In the genomic region with DNA sequence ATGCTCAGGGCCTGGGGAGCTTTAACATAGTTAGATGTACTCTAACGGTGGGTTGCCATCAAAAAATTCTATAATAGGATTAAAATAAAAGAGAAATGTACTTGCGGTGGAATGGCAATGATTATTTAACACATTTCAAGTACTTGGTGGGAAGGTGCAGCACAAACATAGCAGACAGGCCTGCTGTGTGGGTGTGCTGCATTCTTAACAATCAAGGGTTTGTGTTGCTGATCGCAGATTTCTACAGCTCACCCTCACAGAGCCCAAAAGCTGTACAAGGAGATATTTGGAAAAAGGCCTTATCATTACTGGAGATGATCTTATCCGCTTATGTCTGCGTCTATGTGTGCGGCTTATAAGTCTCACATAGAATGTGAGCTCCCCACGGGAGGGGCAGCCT, we compare ENCODE assay signal across 15 mouse cellular contexts.
"Had no signal": no experiment of that assay in that cellular context is flagged by ENCODE, and none has a peak within 500 bp of the region (broad histone marks: within the 10 kb centered on the region; RNA-seq: fewer than 3 reads in every experiment).

No protein-coding gene starts in this region.

- H3K27me3 ChIP-seq: intestine, embryonic 15.5 days; liver, embryonic 12.5 days; neural tube, embryonic 13.5 days had no signal

- DNase-seq: kidney, adult 18-20 months; kidney, postnatal 10 days; kidney, postnatal 4 days; lung, embryonic 14.5 days; lung, postnatal 10 days; lung, postnatal 4 days; midbrain, embryonic 14.5 days; spleen, adult 18-20 months; thymus, adult 18-20 months; thymus, postnatal 14 days had no signal

- H3K4me3 ChIP-seq: intestine, embryonic 15.5 days; limb, embryonic 15.5 days; liver, embryonic 12.5 days; midbrain, embryonic 10.5 days; neural tube, embryonic 13.5 days had no signal

- H3K4me1 ChIP-seq: intestine, embryonic 15.5 days; limb, embryonic 15.5 days; liver, embryonic 12.5 days had no signal

- H3K27ac ChIP-seq: intestine, embryonic 15.5 days; limb, embryonic 15.5 days; liver, embryonic 12.5 days; midbrain, embryonic 10.5 days; neural tube, embryonic 13.5 days had no signal
